Mouse (Mus musculus): ENCODE results near the gene Cnn3. TPM values are rescaled to one million over a fixed set of nuclear protein-coding genes. Genes with fewer than 3 reads are reported as not detected.

Gene Cnn3
- total and polyA plus RNA-seq, 2 experiments from 2014 or later: 180 to 317 TPM

GRCm38 (mm10) chr3:121405101-121405500 is 21.2 kb upstream of the Cnn3 start:
- DNase-seq (ENCODE audit: low spot score) (no peak), ATAC-seq (no peak)
- TF ChIP-seq CTCF (IDR thresholded peaks at IDR 0.05; ENCODE audit: low read depth): no peak
- Histone ChIP-seq H3K4me1 (ENCODE audit: insufficient read depth, low read length) (no peaks in the 10 kb centered on the region), H3K36me3 (ENCODE audit: insufficient read depth, low read length) (no peaks in the 10 kb centered on the region), H3K27me3 (ENCODE audit: insufficient read depth, low read length) (no peaks in the 10 kb centered on the region), H3K9me3 (ENCODE audit: low read length) (no peaks in the 10 kb centered on the region), H3K27ac (no peak overlapping the region), H3K4me3 (ENCODE audit: low read length) (no peak overlapping the region), H3K9ac (replicated peaks; ENCODE audit: low read length) (no peak overlapping the region), H3K4me2 (ENCODE audit: low read depth, low read length) (no peak overlapping the region)
- WGBS: 80% methylated on average over 5 of the region's 5 CpGs

- H3K27ac ChIP-seq: no peak overlapping the region
- DNase-seq (ENCODE audit: low spot score) (no peak), ATAC-seq (no peak)
- no peaks in the 10 kb centered on the region for H3K27me3 ChIP-seq (ENCODE audit: insufficient read depth, low read length)
- 78% methylated on average over 9 of the region's 9 CpGs for WGBS
- no peak overlapping the region for H3K4me3 ChIP-seq (ENCODE audit: low read length)
- H3K4me2 ChIP-seq (ENCODE audit: low read depth, low read length): no peak overlapping the region
- H3K36me3 ChIP-seq (ENCODE audit: insufficient read depth, low read length): no peaks in the 10 kb centered on the region
- no peak overlapping the region for H3K9ac ChIP-seq (replicated peaks; ENCODE audit: low read length)
- H3K4me1 ChIP-seq (ENCODE audit: insufficient read depth, low read length): no peaks in the 10 kb centered on the region
- no peak for TF ChIP-seq CTCF (IDR thresholded peaks at IDR 0.05; ENCODE audit: low read depth)
- H3K9me3 ChIP-seq (ENCODE audit: low read length): no peaks in the 10 kb centered on the region
Observed at GRCm38 (mm10) chr3:121407417-121407816, 18.9 kb upstream of the Cnn3 start.

DNA sequence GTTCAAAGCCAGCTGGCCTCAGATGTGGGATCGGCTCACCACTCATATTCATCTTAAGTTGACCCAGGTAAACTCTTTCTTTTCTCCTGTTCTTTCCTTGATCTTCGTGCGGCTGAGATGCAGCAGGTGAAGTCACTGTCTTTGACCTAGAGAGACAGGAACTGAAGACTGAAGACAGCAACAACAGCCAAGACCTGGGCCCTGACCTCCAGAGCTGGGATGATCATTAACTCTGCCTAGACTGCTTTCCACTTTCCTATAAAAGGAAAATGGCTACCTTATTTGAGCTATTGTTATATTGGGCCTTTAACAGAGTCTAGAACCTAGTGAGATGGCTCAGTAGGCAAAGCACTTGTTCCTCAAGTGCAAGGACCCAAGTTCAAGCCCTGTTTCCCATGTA is 17.9 kb upstream of the Cnn3 start:
- DNase-seq (ENCODE audit: low spot score) (no peak), ATAC-seq (no peak)
- Histone ChIP-seq H3K36me3 (ENCODE audit: insufficient read depth, low read length) (no peaks in the 10 kb centered on the region), H3K9ac (replicated peaks; ENCODE audit: low read length) (no peak overlapping the region), H3K4me2 (ENCODE audit: low read depth, low read length) (no peak overlapping the region), H3K4me1 (ENCODE audit: insufficient read depth, low read length) (no peaks in the 10 kb centered on the region), H3K27me3 (ENCODE audit: insufficient read depth, low read length) (no peaks in the 10 kb centered on the region), H3K4me3 (ENCODE audit: low read length) (no peak overlapping the region), H3K9me3 (ENCODE audit: low read length) (no peaks in the 10 kb centered on the region), H3K27ac (no peak overlapping the region)
- no peak for TF ChIP-seq CTCF (IDR thresholded peaks at IDR 0.05; ENCODE audit: low read depth)
- WGBS: 90% methylated on average over 3 of the region's 3 CpGs

DNA sequence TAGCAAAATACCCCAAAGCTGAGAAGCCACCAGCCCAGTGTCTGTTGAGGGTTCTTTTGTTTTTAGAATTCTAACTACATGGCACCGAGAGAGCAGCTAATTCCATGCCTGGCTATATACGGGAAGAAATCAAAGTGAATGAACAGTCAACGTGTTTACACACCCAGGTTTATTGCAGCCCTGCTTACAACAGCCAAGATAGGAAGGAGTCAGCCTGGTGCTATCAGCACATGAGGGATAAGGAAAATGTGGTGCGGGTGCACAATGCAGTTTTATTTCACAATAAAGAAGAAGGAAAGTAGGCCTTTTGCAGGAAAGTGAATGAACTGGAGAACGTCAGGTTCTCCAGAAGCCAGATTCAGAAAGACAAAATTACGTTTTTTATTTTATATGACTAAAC is 14.8 kb upstream of the Cnn3 start:
- 82% methylated on average over 6 of the region's 6 CpGs for WGBS
- ATAC-seq: no peak
- no peak for DNase-seq (ENCODE audit: low spot score)
- no peaks in the 10 kb centered on the region for H3K36me3 ChIP-seq (ENCODE audit: insufficient read depth, low read length)
- H3K27me3 ChIP-seq (ENCODE audit: insufficient read depth, low read length): no peaks in the 10 kb centered on the region
- no peak overlapping the region for H3K4me3 ChIP-seq (ENCODE audit: low read length)
- H3K27ac ChIP-seq: no peak overlapping the region
- H3K4me2 ChIP-seq (ENCODE audit: low read depth, low read length): no peak overlapping the region
- no peaks in the 10 kb centered on the region for H3K9me3 ChIP-seq (ENCODE audit: low read length)
- H3K9ac ChIP-seq (replicated peaks; ENCODE audit: low read length): no peak overlapping the region
- TF ChIP-seq CTCF (IDR thresholded peaks at IDR 0.05; ENCODE audit: low read depth): no peak
- H3K4me1 ChIP-seq (ENCODE audit: insufficient read depth, low read length): no peaks in the 10 kb centered on the region

- TF ChIP-seq CTCF (IDR thresholded peaks at IDR 0.05; ENCODE audit: low read depth): no peak
- ATAC-seq (no peak), DNase-seq (ENCODE audit: low spot score) (no peak)
- no peaks in the 10 kb centered on the region for H3K36me3 ChIP-seq (ENCODE audit: insufficient read depth, low read length)
- H3K4me1 ChIP-seq (ENCODE audit: insufficient read depth, low read length): no peaks in the 10 kb centered on the region
- H3K4me3 ChIP-seq (ENCODE audit: low read length): no peak overlapping the region
- H3K27me3 ChIP-seq (ENCODE audit: insufficient read depth, low read length): no peaks in the 10 kb centered on the region
- no peaks in the 10 kb centered on the region for H3K9me3 ChIP-seq (ENCODE audit: low read length)
- no peak overlapping the region for H3K4me2 ChIP-seq (ENCODE audit: low read depth, low read length)
- no peak overlapping the region for H3K27ac ChIP-seq
- no peak overlapping the region for H3K9ac ChIP-seq (replicated peaks; ENCODE audit: low read length)
- 78% methylated on average over 5 of the region's 5 CpGs for WGBS
Observed at GRCm38 (mm10) chr3:121416171-121417154, 9.8 kb upstream of the Cnn3 start.

- Histone ChIP-seq H3K27me3 (ENCODE audit: insufficient read depth, low read length) (no peaks in the 10 kb centered on the region), H3K4me3 (ENCODE audit: low read length) (no peak overlapping the region), H3K4me2 (ENCODE audit: low read depth, low read length) (no peak overlapping the region), H3K36me3 (ENCODE audit: insufficient read depth, low read length) (no peaks in the 10 kb centered on the region), H3K4me1 (ENCODE audit: insufficient read depth, low read length) (no peaks in the 10 kb centered on the region), H3K27ac (no peak overlapping the region), H3K9ac (replicated peaks; ENCODE audit: low read length) (no peak overlapping the region), H3K9me3 (ENCODE audit: low read length) (no peaks in the 10 kb centered on the region)
- DNase-seq (ENCODE audit: low spot score) (no peak), ATAC-seq (no peak)
- WGBS: 43% methylated on average over 14 of the region's 14 CpGs
- TF ChIP-seq CTCF (IDR thresholded peaks at IDR 0.05; ENCODE audit: low read depth): no peak
Observed at GRCm38 (mm10) chr3:121417379-121418250, 8.7 kb upstream of the Cnn3 start.

Data from hindbrain, postnatal 0 days (tissue).